Mouse (Mus musculus) natural killer cell, adult 2 months (primary cell): ENCODE results near the gene Rnf5.

ENCODE experiments used
- DNase-seq, 2 experiments: peaks; one replicate each; pipeline ENCODE4 v3.0.0; 2022; ENCODE audit warnings: low spot score in 2 of 2

Gene Rnf5

GRCm38 (mm10) chr17:34606186-34607039, 2.9 kb upstream of the Rnf5 start:
- DNase-seq, result no peak

- peak; percentile 88 to 91 for DNase-seq
Measured at GRCm38 (mm10) chr17:34605609-34606008, 2.1 kb upstream of the Rnf5 start.

GRCm38 (mm10) chr17:34604511-34605237, 1.2 kb upstream of the Rnf5 start:
- no peak for DNase-seq

GRCm38 (mm10) chr17:34604061-34604508, 595 bp upstream of the Rnf5 start, which contains the start of gene Agpat1:
Agpat1 (plus strand) TSS chr17:34604262.
- DNase-seq, result peak; percentile 98

GRCm38 (mm10) chr17:34601796-34602195, 1.7 kb downstream of the Rnf5 start:
- no peak for DNase-seq

- no peak for DNase-seq
Measured at GRCm38 (mm10) chr17:34599891-34600290, 3.6 kb downstream of the Rnf5 start.

GRCm38 (mm10) chr17:34597566-34598095, 5.9 kb downstream of the Rnf5 start, which contains the start of gene Ager:
Ager (plus strand) TSS chr17:34597862.
- DNase-seq, result no peak

GRCm38 (mm10) chr17:34596098-34596497, 7.4 kb downstream of the Rnf5 start:
- DNase-seq, result no peak

- DNase-seq, result no peak
Measured at GRCm38 (mm10) chr17:34593752-34594525, 9.6 kb downstream of the Rnf5 start.

- no peak for DNase-seq
Measured at GRCm38 (mm10) chr17:34592581-34593549, 10.6 kb downstream of the Rnf5 start.

- DNase-seq, result peak; percentile 38 to 66
Measured at GRCm38 (mm10) chr17:34591994-34592375, 11.5 kb downstream of the Rnf5 start.

- no peak for DNase-seq
Measured at GRCm38 (mm10) chr17:34591029-34591993, 12.2 kb downstream of the Rnf5 start, which contains the start of gene Pbx2. Pbx2 (plus strand) TSS chr17:34591266.

- no peak for DNase-seq
Measured at GRCm38 (mm10) chr17:34590154-34590987, 13.1 kb downstream of the Rnf5 start.

- DNase-seq, result peak; percentile 60 to 61
Measured at GRCm38 (mm10) chr17:34589681-34590101, 13.8 kb downstream of the Rnf5 start, which contains the start of gene Gpsm3. Gpsm3 (plus strand) TSS chr17:34589806.

- DNase-seq, result no peak
Measured at GRCm38 (mm10) chr17:34589206-34589605, 14.3 kb downstream of the Rnf5 start.

- no peak for DNase-seq
Measured at GRCm38 (mm10) chr17:34588767-34589166, 14.7 kb downstream of the Rnf5 start.

- DNase-seq, result no peak
Measured at GRCm38 (mm10) chr17:34587814-34588213, 15.7 kb downstream of the Rnf5 start.

GRCm38 (mm10) chr17:34587423-34587811, 16.1 kb downstream of the Rnf5 start:
- DNase-seq, result peak; percentile 94 to 95
